In the genomic region with DNA sequence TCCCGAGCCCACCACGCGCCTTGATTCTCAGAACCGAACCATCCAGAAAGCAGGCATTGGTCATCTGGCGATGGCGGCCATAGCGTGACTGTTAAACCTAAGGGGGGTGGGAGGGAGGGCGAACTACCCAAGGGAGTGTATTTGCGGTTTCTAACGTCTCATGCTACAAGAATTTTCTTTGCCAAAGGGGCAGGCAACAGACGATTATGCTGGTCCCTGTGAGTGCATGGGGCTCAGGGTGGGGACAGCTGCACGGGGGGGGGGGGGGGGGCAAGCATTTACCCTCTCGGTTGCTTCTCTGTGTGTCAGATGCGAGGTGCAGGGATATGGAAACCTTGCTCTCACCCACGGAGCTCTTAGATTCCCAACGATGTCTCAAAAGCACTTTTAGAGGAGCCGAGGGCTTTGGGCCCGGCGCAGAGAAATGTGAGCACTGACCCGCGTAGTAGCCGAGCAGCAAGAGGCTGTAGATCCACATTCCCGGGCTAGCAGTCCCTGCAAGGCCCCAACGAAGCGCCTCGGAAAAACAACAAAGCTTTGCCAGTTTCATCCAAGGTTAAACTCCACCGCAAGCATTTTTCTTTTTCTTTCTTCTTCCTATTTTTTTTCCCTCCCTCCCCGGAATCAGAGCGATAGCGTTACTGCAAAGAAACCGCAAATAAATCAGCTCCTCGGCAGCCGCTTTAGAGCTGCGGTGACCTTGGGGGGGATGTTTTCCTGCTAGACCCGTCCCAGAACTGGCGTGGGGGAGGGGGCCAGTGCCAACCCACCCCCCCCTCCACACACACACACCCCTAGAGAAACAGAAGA, we compare ENCODE assay signal across 8 mouse cellular contexts. TPM values are rescaled to one million over a fixed set of nuclear protein-coding genes. Genes with fewer than 3 reads are reported as not detected.
DNase-seq lines count a peak whose midpoint lies in the region; ATAC-seq and TF ChIP-seq lines count a peak whose summit lies in the region.

No protein-coding gene starts in this region.

- H3K4me2 ChIP-seq in heart, embryonic 12.5 days: peak overlapping the region; percentile 79
- peak overlapping the region; percentile 87 for H3K4me2 ChIP-seq in kidney, embryonic 16.5 days (replicated peaks; ENCODE audit: low read depth, low read length)
- peak overlapping the region; percentile 88 for H3K4me2 ChIP-seq in lung, postnatal 0 days (replicated peaks; ENCODE audit: low read depth, low read length)

- H3K9ac ChIP-seq in heart, embryonic 12.5 days: peak overlapping the region; percentile 100
- peak overlapping the region; percentile 98 for H3K9ac ChIP-seq in kidney, embryonic 16.5 days (replicated peaks; ENCODE audit: low read length)
- peak overlapping the region; percentile 98 for H3K9ac ChIP-seq in lung, postnatal 0 days (replicated peaks; ENCODE audit: low read depth)

- ATAC-seq in heart, embryonic 12.5 days (ENCODE audit: insufficient number of reproducible peaks, low FRiP score): no peak
- ATAC-seq in kidney, embryonic 16.5 days (ENCODE audit: low FRiP score, low TSS enrichment): no peak
- ATAC-seq in lung, postnatal 0 days: peak; percentile 2

- peak overlapping the region; percentile 100 for H3K27ac ChIP-seq in heart, embryonic 12.5 days (ENCODE audit: poor library complexity, severe bottlenecking)
- peak overlapping the region; percentile 100 for H3K27ac ChIP-seq in kidney, embryonic 16.5 days (ENCODE audit: low read length)
- H3K27ac ChIP-seq in lung, postnatal 0 days (ENCODE audit: low read length): peak overlapping the region; percentile 100

- H3K4me3 ChIP-seq in heart, embryonic 12.5 days: peak overlapping the region; percentile 87
- peak overlapping the region; percentile 74 for H3K4me3 ChIP-seq in kidney, embryonic 16.5 days (ENCODE audit: low read length)
- peak overlapping the region; percentile 96 for H3K4me3 ChIP-seq in lung, postnatal 0 days (ENCODE audit: low read depth, low read length)

- WGBS in heart, embryonic 12.5 days: under 1% methylated on average over 36 of the region's 36 CpGs
- WGBS in kidney, embryonic 16.5 days: under 1% methylated on average over 36 of the region's 36 CpGs
- WGBS in lung, postnatal 0 days: 1% methylated on average over 36 of the region's 36 CpGs

- peaks cover 30% of the 10 kb centered on the region for H3K4me1 ChIP-seq in heart, embryonic 12.5 days (replicated peaks)
- peaks cover 33% of the 10 kb centered on the region for H3K4me1 ChIP-seq in kidney, embryonic 16.5 days (ENCODE audit: insufficient read depth, low read length)
- H3K4me1 ChIP-seq in lung, postnatal 0 days (ENCODE audit: insufficient read depth, low read depth, low read length): peaks cover 3% of the 10 kb centered on the region; the same call in 1 of the 2 replicates

- peak; percentile 44 to 50 for DNase-seq in urinary bladder, adult 18-20 months (ENCODE audit: low spot score in 2 of 2)
- no peak for DNase-seq in urinary bladder, postnatal 10 days (ENCODE audit: low spot score)
- DNase-seq in embryo, embryonic 9.5 days (ENCODE audit: extremely low spot score): peak; percentile 72
- DNase-seq in lung, postnatal 0 days (ENCODE audit: low spot score): peak; percentile 83
- DNase-seq in right cerebral cortex, postnatal 25 days: peak; percentile 46
- no peak for DNase-seq in thymus, postnatal 25 days

- TF ChIP-seq CTCF in lung, postnatal 0 days (IDR thresholded peaks at IDR 0.05): no peak

- no peak for TF ChIP-seq EP300 in lung, postnatal 0 days (IDR thresholded peaks at IDR 0.05)

- no peaks in the 10 kb centered on the region for H3K36me3 ChIP-seq in heart, embryonic 12.5 days
- H3K36me3 ChIP-seq in kidney, embryonic 16.5 days (ENCODE audit: insufficient read depth, low read length): no peaks in the 10 kb centered on the region
- H3K36me3 ChIP-seq in lung, postnatal 0 days (ENCODE audit: insufficient read depth, low read length): no peaks in the 10 kb centered on the region

- H3K9me3 ChIP-seq in heart, embryonic 12.5 days (replicated peaks): no peaks in the 10 kb centered on the region
- H3K9me3 ChIP-seq in kidney, embryonic 16.5 days (ENCODE audit: low read length): no peaks in the 10 kb centered on the region
- H3K9me3 ChIP-seq in lung, postnatal 0 days (ENCODE audit: low read length): no peaks in the 10 kb centered on the region

- H3K27me3 ChIP-seq in heart, embryonic 12.5 days (replicated peaks): no peaks in the 10 kb centered on the region
- no peaks in the 10 kb centered on the region for H3K27me3 ChIP-seq in kidney, embryonic 16.5 days (ENCODE audit: insufficient read depth, low read length)
- no peaks in the 10 kb centered on the region for H3K27me3 ChIP-seq in lung, postnatal 0 days (replicated peaks; ENCODE audit: insufficient read depth, low read length)

RNA-seq across cellular contexts. Expression of a gene that starts 5.0 kb away (rescaled TPM):
- 31.7 and 34.7 TPM in 2 replicates for polyA plus RNA-seq in heart, embryonic 12.5 days (2016; fragmentation: Nextera tagmentation; extraction: Ambion mirVana)
- polyA plus RNA-seq in kidney, embryonic 16.5 days (2015; fragmentation: Nextera tagmentation; extraction: Ambion mirVana): 18.2 and 20.6 TPM in 2 replicates
- polyA plus RNA-seq in lung, postnatal 0 days (2015; fragmentation: Nextera tagmentation; extraction: Ambion mirVana): 16.6 and 24.9 TPM in 2 replicates

Comparison
In these comparisons a context has a peak if more than half of its experiments do, and no peak if none do; other contexts are left out.
1. DNase-seq: peak in urinary bladder, adult 18-20 months (2 of 2), embryo, embryonic 9.5 days (single experiment), lung, postnatal 0 days (single experiment) and right cerebral cortex, postnatal 25 days (single experiment); none in urinary bladder, postnatal 10 days (single experiment) and thymus, postnatal 25 days (single experiment).
2. Peak in every context shown above with its lines, with median percentiles within 50 percentile points of each other: H3K27ac ChIP-seq, H3K4me2 ChIP-seq, H3K4me3 ChIP-seq and H3K9ac ChIP-seq.